Mouse (Mus musculus) heart, postnatal 14 days (tissue): Measurements from ENCODE around the gene Trim25. TPM values are rescaled to one million over a fixed set of nuclear protein-coding genes. Genes with fewer than 3 reads are reported as not detected.
A peak's percentile ranks its signal among the peaks of the same experiment; 100 is the strongest.

Source experiments
- DNase-seq, 2 experiments: peaks; one replicate each; pipeline ENCODE4 v3.0.0; 2021 to 2022
- intact Hi-C: fragments of 180-260 bp; cut with DNase I; formaldehyde crosslinking; loops from one replicate; pipeline ENCODE4 v1.15.1; 2025
- long read RNA-seq, 2 experiments: library from polyadenylated mRNA; stranded (forward); transcript quantifications; one replicate each; pipeline ENCODE4 v2.0.0; 2021
- total RNA-seq, 2 experiments: library from RNA; stranded (reverse); gene quantifications; 2 replicates each; pipeline ENCODE4 v1.2.3; 2021

Gene Trim25
- 10 to 100 TPM; 28.3 to 28.5 TPM for total RNA-seq
- long read RNA-seq, experiment 1, partial matches to known transcripts: 0 of 1 reads
- long read RNA-seq, experiment 1, other reads (novel, unspliced or antisense): 1 of 1 reads
- long read RNA-seq, experiment 2, partial matches to known transcripts: 0 of 2 reads
- long read RNA-seq, experiment 2, other reads (novel, unspliced or antisense): 2 of 2 reads

DNA sequence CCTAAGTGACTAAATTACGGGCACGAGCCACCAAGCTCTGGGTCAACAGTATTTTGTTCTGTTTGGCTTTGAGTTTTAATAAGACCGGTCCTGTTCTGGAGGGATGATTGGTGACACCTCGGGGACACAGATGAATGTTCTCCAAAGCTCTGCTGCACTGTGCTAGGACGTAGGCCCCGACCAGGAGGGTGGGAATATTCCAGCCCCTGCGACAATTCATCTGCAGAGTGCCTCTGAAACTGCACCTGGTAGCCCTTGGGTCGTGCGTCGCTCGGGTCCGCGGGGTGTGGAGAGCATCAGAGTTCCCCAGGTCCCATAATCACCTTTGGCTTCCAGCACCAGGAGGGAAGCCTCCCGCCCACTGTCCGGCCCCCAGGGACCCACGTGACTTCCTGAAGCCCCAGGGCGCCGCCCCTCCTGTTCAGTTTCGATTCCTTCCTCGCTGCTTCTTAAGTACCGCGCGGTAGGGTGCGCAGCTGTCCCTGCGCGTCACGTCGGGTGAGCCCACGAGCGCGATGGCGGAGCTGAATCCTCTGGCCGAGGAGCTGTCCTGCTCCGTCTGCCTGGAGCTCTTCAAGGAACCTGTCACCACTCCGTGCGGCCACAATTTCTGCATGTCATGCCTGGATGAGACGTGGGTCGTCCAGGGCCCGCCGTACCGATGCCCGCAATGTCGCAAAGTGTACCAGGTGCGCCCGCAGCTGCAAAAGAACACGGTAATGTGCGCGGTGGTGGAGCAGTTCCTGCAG lies at the start of gene Trim25:
Gene Trim25 (plus strand): TSS at position 403 of the 749 bp plus-strand sequence.
- intact Hi-C loops: loop anchor here (2.0 kb wide), 1 partner anchor 24 kb away; no protein-coding TSS in a partner anchor
- DNase-seq: peak; percentile 93 to 95

DNA sequence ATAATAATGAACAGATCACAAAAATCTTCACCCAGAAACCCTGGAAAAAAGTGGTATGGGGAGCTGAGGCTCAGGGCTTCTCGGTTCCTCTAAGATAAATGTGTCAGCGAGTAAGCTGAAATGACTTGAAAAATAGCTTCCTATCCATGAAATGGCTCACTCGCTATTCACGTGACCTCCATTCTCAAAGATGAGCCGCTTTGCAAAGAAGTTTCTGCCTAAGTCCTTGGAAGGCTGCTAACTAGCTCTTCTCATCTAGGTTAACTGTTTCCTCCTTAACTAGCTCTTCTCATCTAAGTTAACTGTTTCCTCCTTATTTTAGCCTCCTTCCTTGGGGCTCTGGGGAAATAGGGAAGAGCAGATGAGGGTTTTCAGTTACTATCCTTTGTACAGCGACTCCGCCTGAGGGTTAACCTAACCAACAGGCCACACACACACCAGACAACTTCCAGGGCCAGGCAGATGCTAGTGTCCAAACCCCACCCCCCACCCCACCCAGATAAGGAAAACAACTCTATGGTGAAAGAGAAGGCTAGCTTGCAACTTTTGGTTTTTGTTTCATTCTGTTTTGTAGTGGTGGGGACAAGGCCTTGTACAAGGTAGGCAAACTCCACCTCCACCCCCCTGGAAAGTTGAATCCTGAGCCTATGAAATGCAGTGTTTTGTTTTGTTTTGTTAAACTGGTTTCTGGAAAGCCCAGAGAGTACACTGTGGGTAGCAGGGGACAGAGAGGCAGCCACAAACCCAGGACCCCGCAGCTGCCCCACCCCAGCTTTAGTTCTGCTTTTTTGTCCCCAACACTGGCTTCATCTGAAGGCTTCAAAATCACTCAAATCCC lies 49.2 kb upstream of the Trim25 start:
- intact Hi-C loops: no loop called here
- DNase-seq: no peak

DNA sequence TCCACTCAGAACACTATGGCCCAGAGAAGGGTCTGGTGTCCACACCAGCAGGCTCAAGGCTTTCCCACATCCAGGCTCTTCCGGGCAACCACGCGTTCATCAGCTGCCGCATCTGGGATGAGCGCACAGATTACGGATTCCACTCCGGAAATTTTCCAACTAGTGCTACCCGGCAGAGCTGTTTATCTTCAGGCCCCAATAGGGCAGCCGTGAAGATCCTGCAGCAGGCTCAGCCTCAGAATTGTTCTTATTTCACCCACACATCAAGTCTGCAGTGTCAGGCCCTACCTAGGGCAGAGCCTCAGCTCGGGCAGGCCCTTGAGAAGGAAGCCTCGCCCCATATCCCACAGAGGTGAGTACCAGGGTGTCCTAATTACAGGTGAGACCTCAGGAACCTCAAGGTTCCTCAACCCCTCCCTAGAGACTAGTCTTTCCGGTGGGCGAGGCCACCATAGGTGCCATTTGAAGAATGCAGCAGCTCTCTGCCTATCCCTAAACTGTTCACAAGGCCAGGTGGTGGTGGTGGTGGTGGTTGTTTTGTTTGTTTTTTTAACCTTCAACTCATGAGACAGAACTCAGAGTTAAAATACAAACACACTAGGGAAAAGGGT lies 48.4 kb upstream of the Trim25 start:
- no peak for DNase-seq
- intact Hi-C loops: no loop called here

DNA sequence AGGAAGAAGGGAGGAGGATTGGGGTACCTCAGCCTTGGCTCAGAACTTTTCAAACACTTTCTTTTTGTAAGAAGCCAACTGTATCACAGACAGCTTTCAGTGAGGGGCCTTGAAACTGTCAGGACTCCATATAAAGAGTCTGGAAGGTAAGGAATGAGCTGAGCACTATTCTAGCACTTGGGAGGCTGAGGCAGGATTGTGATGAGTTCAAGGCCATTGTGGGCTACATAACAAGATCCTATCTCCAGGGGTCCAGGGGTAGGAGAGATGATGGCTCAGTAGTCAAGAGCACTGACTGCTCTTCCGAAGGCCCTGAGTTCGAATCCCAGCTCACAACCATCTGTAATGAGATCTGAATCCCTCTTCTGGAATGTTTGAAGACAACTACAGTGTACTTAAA lies 47.6 kb upstream of the Trim25 start:
- intact Hi-C loops: no loop called here
- DNase-seq: no peak

DNA sequence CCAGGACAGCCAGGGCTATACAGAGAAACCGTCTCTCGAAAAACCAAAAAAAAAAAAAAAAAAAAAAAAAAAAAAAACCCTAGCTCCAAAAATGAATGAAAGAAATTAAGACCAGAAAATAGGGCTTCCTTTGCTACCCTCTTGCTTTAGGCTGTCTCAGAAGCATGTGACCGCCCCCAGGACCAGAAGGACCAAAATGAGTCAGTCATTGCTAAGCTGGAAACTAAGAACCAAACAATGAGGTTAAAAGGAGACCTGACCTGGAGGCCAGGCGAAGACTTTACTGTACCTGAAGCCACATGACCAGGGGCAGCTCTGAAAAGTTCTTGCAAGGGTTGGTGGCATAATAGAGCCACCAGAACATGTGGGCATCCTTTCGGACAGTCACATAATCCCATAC lies 47.1 kb upstream of the Trim25 start:
- intact Hi-C loops: no loop called here
- DNase-seq: no peak

DNA sequence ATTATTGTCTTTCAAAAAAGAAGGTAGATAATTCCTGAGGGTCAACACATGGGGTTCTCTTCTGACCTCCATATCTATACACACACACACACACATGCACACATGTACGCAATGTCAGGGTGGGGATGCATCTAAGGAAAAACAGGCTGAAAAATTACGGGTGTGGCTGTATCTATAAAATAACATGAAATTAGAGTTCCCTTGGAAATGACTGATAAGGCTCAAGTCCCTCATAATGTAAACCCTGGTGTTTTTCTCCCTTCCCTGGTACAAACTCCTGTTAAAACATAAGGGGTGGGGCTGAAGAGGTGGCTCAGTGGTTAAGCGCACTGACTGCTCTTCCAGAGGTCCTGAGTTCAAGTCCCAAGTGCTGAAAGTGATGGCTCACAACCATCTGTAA lies 45.6 kb upstream of the Trim25 start:
- intact Hi-C loops: no loop called here
- no peak for DNase-seq

DNA sequence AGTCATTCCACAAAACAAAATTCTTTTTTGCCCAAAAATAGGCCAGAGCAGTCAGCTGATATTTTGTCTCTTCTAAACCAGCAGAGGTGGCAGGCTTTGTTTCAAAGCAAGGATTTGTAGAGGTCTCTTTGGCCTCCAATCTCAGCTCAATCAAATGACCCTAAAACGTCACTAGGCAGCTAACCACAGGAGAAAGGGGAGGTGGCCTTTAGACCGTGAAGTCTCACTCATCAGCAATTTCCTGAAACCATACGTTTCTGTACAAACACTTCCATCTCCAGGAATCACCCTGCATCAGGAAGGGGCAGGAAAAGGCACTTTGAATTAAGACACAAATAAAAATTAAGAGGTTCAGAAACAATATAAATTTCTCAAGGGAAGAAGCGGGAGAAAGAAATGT lies 44.4 kb upstream of the Trim25 start:
- peak in 1 of 2 experiments; percentile 10 for DNase-seq
- intact Hi-C loops: loop anchor here (1.0 to 5.0 kb wide), 3 partner anchors 48 to 107 kb away; partner anchors contain the start of gene Akap1

DNA sequence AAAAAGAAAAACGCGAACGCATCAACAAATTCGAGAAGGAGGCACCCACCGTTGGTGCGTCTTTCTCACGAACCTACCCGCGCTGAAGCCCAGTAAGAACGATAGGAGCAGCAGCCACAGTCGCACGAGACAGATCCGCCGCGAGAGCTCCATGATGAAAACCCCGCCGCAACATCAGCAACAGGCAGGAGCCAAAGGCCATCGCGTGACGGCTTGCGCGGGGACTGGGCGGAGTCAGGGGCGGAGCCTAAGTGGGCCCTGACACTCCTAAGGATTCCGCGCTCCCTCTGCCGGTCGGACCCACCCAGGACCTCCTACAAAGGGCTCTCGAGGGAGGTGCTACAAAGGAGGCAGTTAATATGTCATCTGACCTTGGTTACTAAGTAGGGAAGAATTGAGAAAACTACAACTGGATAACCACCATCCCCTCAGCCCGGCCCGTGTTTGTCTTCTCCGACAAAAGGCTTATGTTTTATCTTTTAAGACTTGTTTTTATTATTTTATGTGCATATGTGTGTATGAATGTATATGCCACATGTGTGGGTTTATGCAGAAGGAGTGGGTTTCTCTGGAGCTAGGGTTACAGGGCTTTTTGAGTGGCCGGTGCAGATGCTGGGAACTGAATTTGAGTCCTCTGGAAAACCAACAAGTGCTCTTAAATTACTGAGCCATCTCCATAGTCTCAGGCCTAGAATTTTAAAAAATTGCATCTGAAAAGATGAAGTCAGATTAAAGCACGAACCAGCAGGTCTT lies 43.8 kb upstream of the Trim25 start, which contains the start of gene Scpep1:
Gene Scpep1 (minus strand): TSS at position 249 of the 753 bp plus-strand sequence.
- intact Hi-C loops: loop anchor here (1.0 to 5.0 kb wide), 3 partner anchors 48 to 107 kb away; partner anchors contain the start of gene Akap1
- peak; percentile 97 to 98 for DNase-seq

DNA sequence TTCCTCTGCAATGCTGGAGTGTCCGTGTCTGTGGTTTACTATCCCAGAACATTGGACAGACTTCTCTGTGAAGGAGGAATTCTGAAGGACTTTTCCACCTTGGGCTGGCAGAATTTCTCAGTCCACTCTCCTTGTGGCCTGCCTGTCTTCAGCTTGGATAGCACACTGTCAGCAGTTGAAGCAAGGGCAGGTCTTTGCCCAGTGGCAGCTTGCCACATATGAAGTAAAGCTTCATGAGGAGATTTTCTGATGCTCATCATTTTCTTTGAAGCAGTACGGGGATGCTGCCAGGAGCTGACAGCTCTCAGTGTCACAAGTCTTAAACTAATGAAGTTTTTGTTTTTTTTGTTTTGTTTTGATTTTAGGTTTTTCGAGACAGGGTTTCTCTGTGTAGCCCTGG lies 40.3 kb upstream of the Trim25 start:
- intact Hi-C loops: loop anchor here (5.0 kb wide), 2 partner anchors 52 to 97 kb away; partner anchors contain the start of gene Akap1
- DNase-seq: no peak

DNA sequence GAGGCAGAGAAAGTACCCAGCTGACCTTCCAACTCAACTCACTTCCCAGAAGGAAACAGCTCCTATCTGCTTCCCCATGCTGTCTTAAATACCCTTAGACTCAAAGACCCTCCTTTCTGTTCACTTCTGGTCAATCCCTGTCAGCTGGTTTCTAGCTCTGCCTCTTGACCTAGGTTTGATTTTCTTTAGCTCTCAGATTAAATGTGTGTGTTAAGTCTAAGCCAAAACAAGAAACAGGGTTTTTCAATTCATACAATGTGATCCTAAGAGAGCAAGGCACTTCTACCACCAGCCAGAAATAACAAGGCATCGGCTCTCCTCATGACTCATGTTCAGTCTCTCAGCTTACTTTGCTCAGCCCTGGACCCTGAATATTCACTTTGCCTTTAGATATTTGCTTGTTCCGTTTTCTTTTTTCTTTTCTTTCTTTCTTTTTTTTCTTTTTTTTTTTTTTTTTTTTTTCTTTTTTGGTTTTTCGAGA lies 32.3 kb upstream of the Trim25 start, which contains the start of gene Elobl:
Gene Elobl (minus strand): TSS at position 51 of the 481 bp plus-strand sequence.
- DNase-seq: no peak
- intact Hi-C loops: no loop called here

DNA sequence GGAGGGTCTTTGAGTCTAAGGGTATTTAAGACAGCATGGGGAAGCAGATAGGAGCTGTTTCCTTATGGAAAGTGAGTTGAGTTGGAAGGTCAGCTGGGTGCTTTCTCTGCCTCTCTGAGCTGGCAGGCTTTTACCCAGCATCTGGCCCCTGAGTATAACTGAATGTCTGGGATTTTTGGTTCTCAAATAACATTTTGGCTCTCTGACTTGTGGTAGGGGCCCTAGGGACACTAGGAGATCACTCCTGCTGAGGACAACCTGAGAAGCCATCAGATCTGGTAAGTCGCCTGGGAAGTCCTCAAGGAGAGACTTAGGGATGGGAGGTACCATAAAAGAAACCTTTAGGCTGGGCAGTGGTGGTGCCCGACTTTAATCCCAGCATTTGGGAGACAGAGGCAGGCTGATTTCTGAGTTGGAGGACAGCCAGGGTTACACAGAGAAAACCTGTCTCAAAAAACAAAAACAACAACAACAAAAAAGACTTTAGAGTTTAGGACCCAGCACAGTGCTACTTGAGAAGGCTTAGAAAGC lies 28.9 kb upstream of the Trim25 start, which contains the start of gene Coil:
Gene Coil (plus strand): TSS at position 51 of the 531 bp plus-strand sequence.
- DNase-seq: no peak
- intact Hi-C loops: loop anchor here (5.0 kb wide), 1 partner anchor 123 kb away; no protein-coding TSS in a partner anchor

DNA sequence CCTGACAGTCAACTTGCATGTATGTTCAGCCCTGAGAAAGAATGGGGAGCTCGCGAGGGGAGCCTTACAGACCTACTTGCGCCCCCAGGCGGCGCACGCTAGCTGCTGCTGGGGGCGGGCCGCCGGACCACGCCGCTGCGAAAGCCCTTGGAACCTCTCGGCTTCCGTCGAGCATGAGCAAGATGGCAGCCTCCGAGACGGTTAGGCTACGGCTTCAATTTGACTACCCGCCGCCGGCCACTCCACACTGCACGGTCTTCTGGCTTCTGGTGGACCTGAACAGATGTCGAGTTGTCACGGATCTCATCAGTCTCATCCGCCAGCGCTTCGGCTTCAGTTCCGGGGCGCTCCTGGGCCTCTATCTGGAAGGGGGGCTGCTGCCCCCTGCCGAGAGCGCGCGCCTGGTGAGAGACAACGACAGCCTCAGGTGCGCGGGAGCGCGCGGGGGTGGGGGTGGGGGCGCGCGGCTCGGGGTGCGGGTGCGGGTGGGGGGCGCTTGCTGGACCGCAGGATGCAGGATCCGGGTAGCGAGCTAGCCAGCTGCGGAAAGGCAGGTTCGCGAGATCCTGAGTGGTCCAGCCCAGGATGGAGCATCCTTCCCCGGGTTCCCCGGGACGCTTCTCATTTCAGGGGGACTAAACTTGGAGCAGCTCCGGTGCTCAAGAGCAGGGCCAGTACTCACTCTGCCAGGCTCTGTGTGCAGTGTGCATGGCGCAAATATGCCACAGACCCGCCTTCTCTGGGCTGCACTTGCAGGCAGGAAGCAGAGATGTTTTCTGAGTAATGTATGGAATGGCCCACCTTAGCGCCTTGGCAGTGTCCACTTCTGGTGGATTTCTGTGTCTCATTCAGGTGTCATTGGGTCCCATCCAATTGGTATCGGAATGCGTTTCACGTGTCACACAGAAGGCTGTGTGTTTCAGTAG lies 25.1 kb upstream of the Trim25 start:
- DNase-seq: peak; percentile 93 to 95
- intact Hi-C loops: loop anchor here (5.0 kb wide), 1 partner anchor 127 kb away; no protein-coding TSS in a partner anchor

DNA sequence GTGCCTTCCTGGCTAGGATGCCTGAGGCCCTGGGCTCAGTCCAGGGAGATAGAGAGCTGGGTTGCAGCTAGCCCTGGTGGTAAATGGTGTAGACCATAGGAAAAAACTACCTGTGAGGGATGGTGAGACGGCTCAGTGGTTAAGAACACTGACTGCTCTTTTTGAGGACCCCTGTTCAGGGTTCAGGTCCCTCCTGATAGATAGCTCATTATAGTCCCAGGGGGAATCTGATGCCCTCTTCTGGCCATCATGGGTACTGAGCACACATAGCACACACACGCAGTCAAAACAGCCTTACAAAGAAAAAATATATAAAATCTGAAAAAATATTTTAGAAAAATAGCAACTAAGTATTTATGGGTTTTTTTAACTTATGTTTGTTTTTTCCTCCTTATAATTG lies 22.9 kb upstream of the Trim25 start:
- no peak for DNase-seq
- intact Hi-C loops: no loop called here

DNA sequence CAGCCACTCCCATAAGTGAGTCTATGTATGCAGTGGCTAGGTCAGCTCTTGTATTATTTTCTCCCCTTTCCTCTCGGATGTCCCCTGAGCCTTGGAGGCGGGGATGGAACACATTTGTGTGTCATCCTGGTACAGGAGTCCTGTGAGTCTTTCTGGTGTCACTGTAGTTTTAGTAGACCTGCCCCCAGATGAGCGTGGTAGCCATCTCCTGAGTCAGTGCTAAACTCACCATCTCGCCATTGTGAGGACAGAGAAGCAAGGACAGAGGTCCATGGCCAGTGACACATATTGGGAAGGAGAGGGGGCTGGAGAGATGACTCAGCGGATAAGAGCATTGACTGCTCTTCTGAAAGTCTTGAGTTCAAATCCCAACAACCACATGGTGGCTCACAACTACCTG lies 22.0 kb upstream of the Trim25 start:
- no peak for DNase-seq
- intact Hi-C loops: no loop called here

DNA sequence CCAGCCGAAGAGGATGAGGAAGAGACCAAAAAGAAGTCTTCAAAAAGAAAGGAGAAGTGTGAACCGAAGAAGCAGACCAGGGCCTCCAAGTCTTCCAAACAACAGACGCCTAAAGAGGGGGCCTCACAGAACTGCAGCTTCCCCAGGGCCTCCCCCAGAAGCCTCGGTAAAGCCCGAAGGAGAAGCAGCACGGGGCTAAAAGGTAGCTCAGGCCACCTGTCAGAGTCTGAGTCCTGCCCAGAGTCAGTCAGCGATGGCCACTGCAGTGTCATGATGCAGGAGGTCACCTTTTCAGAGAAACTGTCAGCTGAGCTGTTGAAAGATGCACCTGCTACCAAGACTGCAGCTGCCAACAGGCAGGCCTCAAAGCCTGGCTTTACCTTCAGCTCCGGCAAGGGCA lies 17.8 kb upstream of the Trim25 start:
- intact Hi-C loops: no loop called here
- no peak for DNase-seq

DNA sequence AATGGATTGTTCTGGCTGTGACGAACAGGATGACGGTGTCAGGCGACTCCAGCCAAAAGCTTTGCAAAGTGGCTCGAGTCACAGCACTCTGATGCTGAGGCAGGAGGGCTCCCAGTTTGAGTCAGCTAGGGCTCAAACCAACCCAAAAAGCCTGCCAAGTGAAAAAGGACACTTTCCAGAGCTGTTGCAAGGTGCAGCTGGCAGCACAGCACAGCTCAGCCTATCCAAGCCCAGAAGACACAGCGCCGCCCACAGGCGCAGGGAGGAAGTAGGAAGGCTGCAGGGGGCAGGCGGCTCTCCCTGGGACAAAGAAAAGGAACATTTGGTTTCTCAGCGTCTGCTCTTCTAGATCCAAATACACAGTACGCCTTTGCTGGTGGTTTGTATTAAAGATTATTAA lies 12.6 kb upstream of the Trim25 start:
- intact Hi-C loops: loop anchor here (5.0 kb wide), 1 partner anchor 311 kb away; no protein-coding TSS in a partner anchor
- no peak for DNase-seq

DNA sequence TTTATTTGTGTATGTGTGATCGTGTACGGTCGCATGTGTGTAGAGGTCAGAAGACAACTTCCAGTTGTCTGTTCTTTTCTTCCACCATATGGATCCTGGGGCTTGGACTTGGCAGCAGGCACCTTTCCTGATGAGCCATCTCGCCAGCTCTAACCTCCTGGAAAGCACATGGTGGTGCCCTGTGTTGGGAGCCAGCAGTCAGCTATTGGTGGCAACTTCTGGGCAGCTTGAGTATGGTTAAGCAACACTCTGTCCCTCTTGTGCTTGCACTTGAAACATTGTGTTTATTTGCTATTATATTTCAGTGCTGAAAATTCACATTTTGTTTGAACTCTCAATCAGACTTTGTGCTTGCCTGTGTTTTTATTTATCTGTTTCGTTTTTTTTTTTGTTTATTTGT lies 10.2 kb upstream of the Trim25 start:
- intact Hi-C loops: loop anchor here (5.0 kb wide), 1 partner anchor 308 kb away; no protein-coding TSS in a partner anchor

DNA sequence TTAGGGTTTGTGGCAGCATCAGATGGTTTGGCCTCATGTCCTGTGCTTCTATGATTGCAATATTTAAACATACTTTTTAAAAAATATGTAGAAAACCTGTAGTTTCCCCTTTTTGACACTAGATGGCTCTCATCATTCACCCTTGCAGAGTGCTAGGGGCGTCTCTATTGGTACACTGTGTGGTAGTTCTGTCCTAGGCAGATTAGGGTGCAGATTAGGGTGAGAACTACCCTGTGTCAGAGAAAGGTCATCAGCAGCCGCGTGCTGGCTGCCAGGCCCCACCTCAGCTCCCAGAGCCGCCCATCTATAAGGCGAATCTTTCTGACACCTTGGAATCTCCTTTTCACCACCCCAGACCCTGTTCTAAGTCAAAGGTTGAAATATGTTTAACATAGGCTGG lies 9.6 kb upstream of the Trim25 start:
- DNase-seq: no peak

More for the DNA sequence above, 10.2 kb upstream of the Trim25 start:
- no peak for DNase-seq

More for the DNA sequence above, 9.6 kb upstream of the Trim25 start:
- intact Hi-C loops: loop anchor here (5.0 kb wide), 1 partner anchor 308 kb away; no protein-coding TSS in a partner anchor
